ENCODE assay signal across 19 mouse cellular contexts in genomic region chr1:172284221-172284620, GRCm38 (mm10). TPM values are rescaled to one million over a fixed set of nuclear protein-coding genes. Genes with fewer than 3 reads are reported as not detected.
"Had no signal": no experiment of that assay in that cellular context is flagged by ENCODE, and none has a peak within 500 bp of the region (broad histone marks: within the 10 kb centered on the region; RNA-seq: fewer than 3 reads in every experiment).

No protein-coding gene starts in this region.

- H3K27ac ChIP-seq: kidney, embryonic 15.5 days; limb, embryonic 12.5 days; liver, embryonic 14.5 days; midbrain, embryonic 13.5 days; neural tube, embryonic 13.5 days had no signal

- H3K27me3 ChIP-seq: kidney, embryonic 15.5 days; limb, embryonic 12.5 days; midbrain, embryonic 13.5 days; neural tube, embryonic 13.5 days had no signal

- DNase-seq: kidney, adult 2 months; kidney, postnatal 14 days; liver; lung, adult 18-20 months; spleen, adult 18-20 months; thymus, postnatal 36 days had no signal

- H3K9me3 ChIP-seq: kidney, embryonic 15.5 days; limb, embryonic 12.5 days; midbrain, embryonic 13.5 days; neural tube, embryonic 13.5 days had no signal

- H3K4me1 ChIP-seq: kidney, embryonic 15.5 days; limb, embryonic 12.5 days; midbrain, embryonic 13.5 days; neural tube, embryonic 13.5 days had no signal

- ATAC-seq: intestine, embryonic 16.5 days; midbrain, embryonic 13.5 days had no signal

- H3K36me3 ChIP-seq: kidney, embryonic 15.5 days; midbrain, embryonic 13.5 days had no signal

- H3K4me2 ChIP-seq: kidney, embryonic 15.5 days; limb, embryonic 12.5 days; midbrain, embryonic 13.5 days; neural tube, embryonic 13.5 days had no signal

- H3K9ac ChIP-seq: kidney, embryonic 15.5 days; limb, embryonic 12.5 days; liver, embryonic 14.5 days; midbrain, embryonic 13.5 days; neural tube, embryonic 13.5 days had no signal

- H3K4me3 ChIP-seq: kidney, embryonic 15.5 days; limb, embryonic 12.5 days; midbrain, embryonic 13.5 days; neural tube, embryonic 13.5 days had no signal

RNA-seq across cellular contexts. Expression of gene Atp1a2, which starts 13.6 kb away (rescaled TPM):
- total RNA-seq: megakaryocyte-erythroid progenitor cell, adult 5-6 weeks had no signal

RNA-seq across cellular contexts. Expression of gene Atp1a4, which starts 26.0 kb away (rescaled TPM):
- total RNA-seq: layer of hippocampus, adult 8-10 months; layer of hippocampus, postnatal 14 days; left cerebral cortex, postnatal 36 days; megakaryocyte-erythroid progenitor cell, adult 5-6 weeks had no signal
- polyA plus RNA-seq: intestine, embryonic 16.5 days; limb, embryonic 12.5 days; lung, embryonic 16.5 days; midbrain, embryonic 13.5 days; neural tube, embryonic 13.5 days; stomach, embryonic 14.5 days; thymus, postnatal 0 days had no signal

RNA-seq across cellular contexts. Expression of gene Kcnj9, which starts 44.9 kb away (rescaled TPM):
- total RNA-seq: megakaryocyte-erythroid progenitor cell, adult 5-6 weeks had no signal
- polyA plus RNA-seq: intestine, embryonic 16.5 days; kidney, embryonic 15.5 days; limb, embryonic 12.5 days; lung, embryonic 16.5 days; stomach, embryonic 14.5 days had no signal
